Mouse (Mus musculus) embryonic facial prominence, embryonic 13.5 days (tissue): ENCODE results near the gene Fbxo34. TPM values are rescaled to one million over a fixed set of nuclear protein-coding genes. Genes with fewer than 3 reads are reported as not detected.

Experiments
- ATAC-seq: fragments of 200-750 bp; cut with Nextera tagmentation; 2 replicates; pipeline ENCODE4 v1.8.0; 2017; ENCODE audit warnings: low read depth; ENCODE audit not compliant: insufficient number of reproducible peaks, insufficient read depth, low FRiP score, low TSS enrichment
- H3K27ac ChIP-seq: fragments of 300-500 bp; sonication (generic); 2 replicates; pipeline ENCODE4 v1.5.1; 2015; ENCODE audit warnings: moderate library complexity, mild to moderate bottlenecking, inconsistent platforms
- H3K27me3 ChIP-seq: fragments of 300-500 bp; sonication (generic); 2 replicates; pipeline ENCODE4 v1.6.1; 2015; ENCODE audit warnings: mild to moderate bottlenecking, inconsistent platforms
- H3K36me3 ChIP-seq: fragments of 300-500 bp; sonication (generic); 2 replicates; pipeline ENCODE4 v1.6.1; 2015; ENCODE audit warnings: mild to moderate bottlenecking, inconsistent platforms
- H3K4me1 ChIP-seq: fragments of 300-500 bp; sonication (generic); 2 replicates; pipeline ENCODE4 v1.6.1; 2015; ENCODE audit warnings: inconsistent platforms
- H3K4me2 ChIP-seq: fragments of 300-500 bp; sonication (generic); 2 replicates; pipeline ENCODE4 v1.6.1; 2015; ENCODE audit warnings: moderate library complexity, mild to moderate bottlenecking, inconsistent platforms
- H3K4me3 ChIP-seq: fragments of 300-500 bp; sonication (generic); 2 replicates; pipeline ENCODE4 v1.5.1; 2015; ENCODE audit warnings: mild to moderate bottlenecking, inconsistent platforms
- H3K9ac ChIP-seq: fragments of 300-500 bp; sonication (generic); 2 replicates; pipeline ENCODE4 v1.6.1; 2015; ENCODE audit warnings: mild to moderate bottlenecking, inconsistent platforms
- H3K9me3 ChIP-seq: fragments of 300-500 bp; sonication (generic); 2 replicates; pipeline ENCODE4 v1.6.1; 2016; ENCODE audit warnings: inconsistent platforms
- WGBS: fragments of 180-500 bp; shearing (Covaris S2); methylation state at CpG from one replicate; pipeline ENCODE4 v1.1.7; 2015; ENCODE audit warnings: mixed read lengths; 5-methylcytosine and 5-hydroxymethylcytosine counted together
- polyA plus RNA-seq: library from polyadenylated mRNA; unstranded; fragments of >200 nt; fragmentation: Nextera tagmentation; extraction: Ambion mirVana; gene quantifications from 2 replicates; pipeline ENCODE4 v1.2.1, GENCODE M21; 2015

Gene Fbxo34
- polyA plus RNA-seq, 1 experiment from 2014 or later, result 24.8 TPM

DNA sequence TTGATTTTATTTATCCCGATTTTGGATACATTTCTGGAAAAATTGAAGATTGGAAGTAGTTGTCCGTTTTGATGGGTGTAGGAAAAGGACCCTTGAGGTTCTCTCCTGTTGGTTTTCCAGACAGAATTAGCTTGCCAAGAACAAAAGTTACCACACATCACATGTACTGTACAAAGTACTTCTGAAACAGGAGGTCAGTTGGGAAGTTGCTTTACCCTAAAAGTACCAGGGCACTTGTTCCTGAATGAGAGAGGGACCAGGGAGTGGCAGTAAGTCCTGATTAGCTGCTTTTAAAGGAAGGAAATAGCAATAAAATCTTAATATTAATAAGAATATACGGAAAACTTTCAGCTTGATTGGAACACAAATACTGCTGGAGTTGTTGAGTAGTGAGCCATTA is 46.9 kb downstream of the Fbxo34 start:
- no peak for ATAC-seq
- no peak overlapping the region for H3K9ac ChIP-seq
- WGBS, result 78% methylated on average over 3 of the region's 3 CpGs
- no peaks in the 10 kb centered on the region for H3K36me3 ChIP-seq
- H3K27ac ChIP-seq, result no peak overlapping the region
- H3K9me3 ChIP-seq, result no peaks in the 10 kb centered on the region
- no peaks in the 10 kb centered on the region for H3K4me1 ChIP-seq
- no peak overlapping the region for H3K4me3 ChIP-seq
- no peaks in the 10 kb centered on the region for H3K27me3 ChIP-seq
- H3K4me2 ChIP-seq, result no peak overlapping the region

GRCm38 (mm10) chr14:47498632-47499031 is 48.4 kb downstream of the Fbxo34 start:
- H3K27me3 ChIP-seq, result no peaks in the 10 kb centered on the region
- ATAC-seq, result no peak
- no peak overlapping the region for H3K9ac ChIP-seq
- no peaks in the 10 kb centered on the region for H3K36me3 ChIP-seq
- 55% methylated on average over 5 of the region's 5 CpGs for WGBS
- H3K4me1 ChIP-seq, result no peaks in the 10 kb centered on the region
- no peak overlapping the region for H3K4me2 ChIP-seq
- no peak overlapping the region for H3K4me3 ChIP-seq
- no peaks in the 10 kb centered on the region for H3K9me3 ChIP-seq
- no peak overlapping the region for H3K27ac ChIP-seq

GRCm38 (mm10) chr14:47504036-47504435 is 53.8 kb downstream of the Fbxo34 start:
- no peak overlapping the region for H3K4me2 ChIP-seq
- 0 out of 2 replicates have a peak, but pooled peaks cover 4% of the 10 kb centered on the region for H3K36me3 ChIP-seq
- 88% methylated on average over 3 of the region's 3 CpGs for WGBS

DNA sequence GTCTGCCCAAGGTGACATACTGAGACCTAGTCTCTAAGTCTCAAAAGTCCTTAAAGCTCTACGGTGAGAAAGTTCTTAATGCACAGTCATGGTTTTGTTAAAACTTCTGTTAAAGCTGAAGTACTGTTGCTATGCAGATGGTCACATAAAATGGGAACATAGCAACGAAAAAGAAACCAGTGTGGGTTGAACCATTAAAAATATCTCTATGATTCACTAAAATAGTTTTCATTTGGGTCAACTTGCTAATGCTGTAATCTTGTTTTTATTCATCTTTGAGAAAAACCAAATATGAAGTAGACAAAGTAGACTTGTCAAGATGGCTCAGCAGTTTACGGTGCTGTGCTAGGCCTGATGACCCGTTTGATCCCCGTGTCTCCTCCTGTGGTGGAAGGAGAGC is 56.5 kb downstream of the Fbxo34 start:
- Histone ChIP-seq H3K36me3 (0 out of 2 replicates have a peak, but pooled peaks cover 4% of the 10 kb centered on the region), H3K9ac (no peak overlapping the region), H3K27me3 (no peaks in the 10 kb centered on the region), H3K4me3 (no peak overlapping the region), H3K4me1 (no peaks in the 10 kb centered on the region), H3K9me3 (no peaks in the 10 kb centered on the region), H3K27ac (no peak overlapping the region), H3K4me2 (no peak overlapping the region)
- ATAC-seq, result no peak
- 96% methylated on average over 5 of the region's 5 CpGs for WGBS

More at GRCm38 (mm10) chr14:47504036-47504435, 53.8 kb downstream of the Fbxo34 start:
- H3K27me3 ChIP-seq, result no peaks in the 10 kb centered on the region
- no peak for ATAC-seq
- no peak overlapping the region for H3K9ac ChIP-seq
- H3K4me3 ChIP-seq, result no peak overlapping the region
- H3K9me3 ChIP-seq, result no peaks in the 10 kb centered on the region
- H3K4me1 ChIP-seq, result no peaks in the 10 kb centered on the region
- H3K27ac ChIP-seq, result no peak overlapping the region

DNA sequence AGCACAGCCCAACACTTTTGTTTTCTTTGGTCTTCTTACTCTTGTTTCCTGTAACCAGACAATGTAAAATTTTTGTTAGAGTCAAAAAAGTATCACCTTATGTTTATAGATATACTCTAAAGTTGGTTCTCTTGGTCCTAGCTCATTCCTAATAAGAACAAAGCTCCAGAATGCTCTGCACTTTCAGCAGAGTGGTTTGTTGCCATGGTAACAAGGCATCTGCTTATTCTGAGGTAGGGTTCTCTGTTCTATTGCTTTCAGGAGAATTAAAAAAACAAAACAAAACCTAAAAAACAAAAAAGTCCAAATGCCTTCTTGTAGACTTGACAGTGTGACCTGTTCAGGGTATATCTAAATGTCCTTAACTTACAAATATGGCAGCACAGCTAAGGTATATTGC is 57.8 kb downstream of the Fbxo34 start:
- no peak overlapping the region for H3K9ac ChIP-seq
- H3K27me3 ChIP-seq, result no peaks in the 10 kb centered on the region
- H3K4me2 ChIP-seq, result no peak overlapping the region
- no peak overlapping the region for H3K4me3 ChIP-seq
- no peak for ATAC-seq
- H3K27ac ChIP-seq, result no peak overlapping the region
- H3K9me3 ChIP-seq, result no peaks in the 10 kb centered on the region
- H3K36me3 ChIP-seq, result 0 out of 2 replicates have a peak, but pooled peaks cover 4% of the 10 kb centered on the region
- no peaks in the 10 kb centered on the region for H3K4me1 ChIP-seq

GRCm38 (mm10) chr14:47510244-47510643 is 60.0 kb downstream of the Fbxo34 start:
- no peak for ATAC-seq
- H3K27me3 ChIP-seq, result no peaks in the 10 kb centered on the region
- H3K9me3 ChIP-seq, result no peaks in the 10 kb centered on the region
- no peaks in the 10 kb centered on the region for H3K36me3 ChIP-seq
- H3K4me2 ChIP-seq, result no peak overlapping the region
- WGBS, result 83% methylated on average over 4 of the region's 4 CpGs
- no peak overlapping the region for H3K27ac ChIP-seq
- no peaks in the 10 kb centered on the region for H3K4me1 ChIP-seq
- no peak overlapping the region for H3K4me3 ChIP-seq
- no peak overlapping the region for H3K9ac ChIP-seq

DNA sequence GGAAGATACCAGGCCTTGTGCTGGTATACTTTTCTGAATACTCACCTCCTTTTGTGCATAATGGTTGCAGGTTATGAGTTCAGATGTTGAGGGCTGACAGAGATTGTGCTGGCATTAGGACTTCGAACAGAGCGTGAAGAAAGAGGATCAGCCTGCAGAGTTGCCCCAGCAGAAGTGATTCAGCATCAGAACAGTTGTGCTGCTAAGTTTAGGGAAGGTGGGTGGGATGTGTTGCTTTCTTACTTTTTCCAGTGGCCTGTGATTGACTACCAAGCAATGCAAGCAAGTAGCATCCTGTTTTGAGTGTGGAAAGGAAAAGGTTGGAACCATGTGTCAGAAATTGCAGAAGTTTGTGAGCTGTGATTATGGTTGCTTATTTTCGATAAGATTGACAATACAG is 63.4 kb downstream of the Fbxo34 start:
- no peak overlapping the region for H3K4me2 ChIP-seq
- H3K9me3 ChIP-seq, result no peaks in the 10 kb centered on the region
- no peak for ATAC-seq
- H3K27me3 ChIP-seq, result no peaks in the 10 kb centered on the region
- no peaks in the 10 kb centered on the region for H3K36me3 ChIP-seq
- WGBS, result 89% methylated on average over 3 of the region's 3 CpGs
- H3K9ac ChIP-seq, result no peak overlapping the region
- H3K27ac ChIP-seq, result no peak overlapping the region
- no peaks in the 10 kb centered on the region for H3K4me1 ChIP-seq
- H3K4me3 ChIP-seq, result no peak overlapping the region

- no peak for ATAC-seq
- H3K4me2 ChIP-seq, result no peak overlapping the region
- no peak overlapping the region for H3K27ac ChIP-seq
- no peak overlapping the region for H3K9ac ChIP-seq
- 59% methylated on average over 7 of the region's 7 CpGs for WGBS
- no peaks in the 10 kb centered on the region for H3K27me3 ChIP-seq
- no peaks in the 10 kb centered on the region for H3K4me1 ChIP-seq
- no peaks in the 10 kb centered on the region for H3K9me3 ChIP-seq
- H3K36me3 ChIP-seq, result no peaks in the 10 kb centered on the region
- H3K4me3 ChIP-seq, result no peak overlapping the region
Measured at GRCm38 (mm10) chr14:47514816-47515453, 64.7 kb downstream of the Fbxo34 start.

DNA sequence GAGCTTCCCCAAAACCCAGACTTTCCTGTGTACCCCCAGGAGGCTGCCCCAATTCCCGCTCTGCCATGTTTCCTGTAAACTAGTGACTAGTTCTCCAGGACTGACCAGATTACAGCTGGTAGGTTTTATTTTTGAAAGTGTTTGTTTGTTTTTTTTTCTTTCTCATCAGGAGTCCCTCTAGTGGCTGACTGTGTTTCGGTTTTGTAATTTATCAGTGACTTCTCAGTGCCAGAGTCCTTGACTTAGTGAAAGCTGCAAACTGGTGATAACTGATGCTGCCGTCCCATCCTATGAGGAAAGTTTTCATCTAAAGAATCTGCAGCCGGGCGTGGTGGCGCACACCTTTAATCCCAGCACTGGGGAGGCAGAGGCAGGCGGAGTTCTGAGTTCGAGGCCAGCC is 65.4 kb downstream of the Fbxo34 start:
- Histone ChIP-seq H3K4me1 (no peaks in the 10 kb centered on the region), H3K27ac (no peak overlapping the region), H3K36me3 (no peaks in the 10 kb centered on the region), H3K4me2 (no peak overlapping the region), H3K9ac (no peak overlapping the region), H3K4me3 (no peak overlapping the region), H3K9me3 (no peaks in the 10 kb centered on the region), H3K27me3 (no peaks in the 10 kb centered on the region)
- no peak for ATAC-seq
- WGBS, result 86% methylated on average over 8 of the region's 8 CpGs

DNA sequence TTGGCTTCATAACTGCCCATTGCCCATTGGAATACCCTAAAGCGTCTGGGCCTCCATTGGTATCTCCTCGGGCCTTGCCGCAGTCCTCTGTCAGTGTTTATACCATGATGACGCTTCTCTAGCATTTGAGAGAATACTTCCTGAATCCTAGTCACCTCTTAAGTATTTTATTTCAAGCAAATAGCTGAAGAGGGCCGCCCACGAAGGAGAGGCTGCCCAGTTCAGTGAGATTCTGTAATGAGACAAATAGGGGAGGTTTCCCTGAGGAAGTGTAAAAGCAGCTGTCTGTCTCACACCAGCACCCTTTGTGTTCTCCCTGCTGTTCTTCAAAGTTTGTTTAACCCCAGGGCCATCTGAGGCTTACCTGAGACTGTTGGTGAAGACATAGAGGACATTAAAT is 66.5 kb downstream of the Fbxo34 start:
- Histone ChIP-seq H3K27me3 (no peaks in the 10 kb centered on the region), H3K36me3 (no peaks in the 10 kb centered on the region), H3K4me2 (no peak overlapping the region), H3K9ac (no peak overlapping the region), H3K9me3 (no peaks in the 10 kb centered on the region), H3K4me1 (no peaks in the 10 kb centered on the region), H3K4me3 (no peak overlapping the region), H3K27ac (no peak overlapping the region)
- WGBS, result 84% methylated on average over 6 of the region's 6 CpGs
- no peak for ATAC-seq

DNA sequence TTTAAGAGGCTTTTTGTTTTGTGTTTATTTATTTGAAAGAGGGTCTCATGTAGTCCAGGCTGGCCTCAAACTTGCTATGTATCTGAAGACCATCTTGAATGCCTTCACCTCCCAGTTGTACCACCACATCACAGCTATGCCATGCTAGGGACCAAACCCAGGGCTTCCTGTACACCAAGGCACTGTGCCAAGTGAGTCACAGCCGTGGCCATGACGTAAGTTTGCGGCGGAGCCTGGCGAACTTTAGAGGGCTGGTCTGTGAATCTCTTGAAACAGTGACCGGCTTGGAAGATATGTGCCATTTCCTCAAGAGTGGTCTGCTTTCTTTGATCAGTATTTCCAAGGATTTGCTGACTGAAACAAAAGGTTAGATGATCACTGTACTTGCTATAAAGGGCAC is 68.4 kb downstream of the Fbxo34 start:
- 94% methylated on average over 6 of the region's 6 CpGs for whole genome bisulfite sequencing

GRCm38 (mm10) chr14:47520751-47521449 is 70.7 kb downstream of the Fbxo34 start:
- Histone ChIP-seq H3K4me3 (no peak overlapping the region), H3K36me3 (no peaks in the 10 kb centered on the region), H3K4me2 (no peak overlapping the region), H3K9ac (no peak overlapping the region), H3K9me3 (no peaks in the 10 kb centered on the region), H3K27me3 (no peaks in the 10 kb centered on the region), H3K27ac (no peak overlapping the region), H3K4me1 (no peaks in the 10 kb centered on the region)
- 78% methylated on average over 13 of the region's 13 CpGs for WGBS
- no peak for ATAC-seq

More for the DNA sequence above, 68.4 kb downstream of the Fbxo34 start:
- H3K9ac ChIP-seq, result no peak overlapping the region
- ATAC-seq, result no peak
- no peaks in the 10 kb centered on the region for H3K36me3 ChIP-seq
- no peaks in the 10 kb centered on the region for H3K9me3 ChIP-seq
- no peak overlapping the region for H3K4me2 ChIP-seq
- H3K4me3 ChIP-seq, result no peak overlapping the region
- H3K27ac ChIP-seq, result no peak overlapping the region
- no peaks in the 10 kb centered on the region for H3K4me1 ChIP-seq
- no peaks in the 10 kb centered on the region for H3K27me3 ChIP-seq
